Mouse (Mus musculus): ENCODE measurements around the gene Socs7.

GRCm38 (mm10) chr11:97387811-97388210, 25.5 kb downstream of the Socs7 start:
- TF ChIP-seq HCFC1 (IDR thresholded peaks at IDR 0.05; ENCODE audit: borderline replicate concordance, insufficient read depth, low read length) (no peak), ZNF384 (IDR thresholded peaks at IDR 0.05; ENCODE audit: low read depth, low read length) (no peak), CHD2 (IDR thresholded peaks at IDR 0.05; ENCODE audit: low read depth, low read length) (no peak)
